Mouse (Mus musculus) ES-E14 (cell line): ENCODE data around the gene Elf1.

Experiments used
- CHD2 ChIP-seq: IDR thresholded peaks from 2 replicates; pipeline ENCODE4 v1.6.1; 2014; ENCODE audit warnings: mild to moderate bottlenecking, low read depth, low read length, inconsistent platforms
- HCFC1 ChIP-seq: IDR thresholded peaks from 2 replicates; pipeline ENCODE4 v1.6.1; 2012; ENCODE audit warnings: low read length, inconsistent platforms, borderline replicate concordance; ENCODE audit not compliant: insufficient read depth
- MAFK ChIP-seq: IDR thresholded peaks from 2 replicates; pipeline ENCODE4 v1.6.1; 2014; ENCODE audit warnings: mild to moderate bottlenecking, low read depth, low read length, inconsistent platforms; ENCODE audit not compliant: insufficient read depth
- ZC3H11A ChIP-seq: IDR thresholded peaks from 2 replicates; pipeline ENCODE4 v1.6.1; 2012; ENCODE audit warnings: low read depth, mild to moderate bottlenecking, inconsistent platforms, low read length, borderline replicate concordance
- ZNF384 ChIP-seq: IDR thresholded peaks from 2 replicates; pipeline ENCODE4 v1.6.1; 2012; ENCODE audit warnings: low read depth, low read length, inconsistent platforms

DNA sequence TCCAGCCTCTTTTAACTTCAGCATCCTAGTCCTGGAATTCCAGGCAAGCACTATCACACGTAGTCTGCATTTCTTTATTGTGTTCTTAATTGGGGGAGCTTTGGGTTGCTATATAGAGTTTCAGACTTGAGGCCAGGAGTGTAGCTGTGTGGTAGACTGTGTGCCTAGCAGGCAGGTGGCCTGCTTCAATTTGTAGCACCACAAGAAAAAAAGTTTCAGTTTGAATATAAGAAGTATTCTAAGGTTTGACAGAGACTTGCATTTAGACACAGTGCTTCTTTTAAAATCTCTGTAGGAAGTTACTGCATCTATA, 38.6 kb downstream of the Elf1 start:
- TF ChIP-seq HCFC1 (no peak), ZC3H11A (no peak), CHD2 (no peak), MAFK (no peak), ZNF384 (no peak)
